ENCODE assay signal across 18 mouse cellular contexts in genomic region chr12:100061071-100061470, GRCm38 (mm10). TPM values are rescaled to one million over a fixed set of nuclear protein-coding genes. Genes with fewer than 3 reads are reported as not detected.
DNase-seq lines count a peak whose midpoint lies in the region; ATAC-seq and TF ChIP-seq lines count a peak whose summit lies in the region.
"Had no signal": no experiment of that assay in that cellular context is flagged by ENCODE, and none has a peak within 500 bp of the region (broad histone marks: within the 10 kb centered on the region; RNA-seq: fewer than 3 reads in every experiment).

No protein-coding gene starts in this region.

- intact Hi-C loops in gastrocnemius, adult 2 months (cut with DNase I) = no loop called here

- no peak for TF ChIP-seq CTCF in gastrocnemius, adult 2 months (IDR thresholded peaks at IDR 0.05)

- H3K9me3 ChIP-seq in heart, embryonic 15.5 days (replicated peaks) = no peaks in the 10 kb centered on the region
- no peaks in the 10 kb centered on the region for H3K9me3 ChIP-seq in heart, embryonic 11.5 days (replicated peaks; ENCODE audit: control insufficient read depth, low read length)
- H3K9me3 ChIP-seq: embryonic facial prominence, embryonic 13.5 days; forebrain, embryonic 13.5 days; forebrain, embryonic 15.5 days; G1E had no signal

- H3K36me3 ChIP-seq in heart, embryonic 15.5 days = no peaks in the 10 kb centered on the region
- no peaks in the 10 kb centered on the region for H3K36me3 ChIP-seq in heart, embryonic 11.5 days (ENCODE audit: control insufficient read depth, insufficient read depth, low read length)
- H3K36me3 ChIP-seq: embryonic facial prominence, embryonic 13.5 days; forebrain, embryonic 15.5 days; G1E had no signal

- 0 out of 2 replicates have a peak, but pooled peaks have one; percentile 31 for ATAC-seq in heart, embryonic 15.5 days (replicated peaks; ENCODE audit: insufficient number of reproducible peaks, insufficient read depth, low FRiP score, low read depth)
- no peak for ATAC-seq in heart, embryonic 11.5 days (replicated peaks; ENCODE audit: insufficient number of reproducible peaks, low FRiP score, low TSS enrichment)
- ATAC-seq: activated CD4-positive, CD25-positive, alpha-beta regulatory T cell, adult 4 months; CD4-positive, CD25-positive, alpha-beta regulatory T cell, adult 4 months; forebrain, embryonic 13.5 days; forebrain, embryonic 15.5 days; forebrain, postnatal 0 days; Patski had no signal

- no peaks in the 10 kb centered on the region for H3K27me3 ChIP-seq in heart, embryonic 15.5 days
- H3K27me3 ChIP-seq in heart, embryonic 11.5 days (ENCODE audit: control insufficient read depth, insufficient read depth, low read length) = no peaks in the 10 kb centered on the region
- H3K27me3 ChIP-seq: embryonic facial prominence, embryonic 13.5 days; forebrain, embryonic 13.5 days; forebrain, embryonic 15.5 days had no signal

- H3K27ac ChIP-seq in gastrocnemius, adult 2 months = peak overlapping the region; percentile 68; the same call in 1 of the 2 replicates
- H3K27ac ChIP-seq in heart, embryonic 15.5 days = no peak overlapping the region
- no peak overlapping the region for H3K27ac ChIP-seq in heart, embryonic 11.5 days (ENCODE audit: low read depth, low read length)
- H3K27ac ChIP-seq: embryonic facial prominence, embryonic 13.5 days; forebrain, embryonic 13.5 days; forebrain, embryonic 15.5 days had no signal

- peak; percentile 47 to 53 for DNase-seq in cerebellum, postnatal 10 days
- DNase-seq in cerebellum, adult 9-10 months = no peak
- DNase-seq in cerebellum, postnatal 25 days = peak; percentile 11
- DNase-seq in cerebellum, adult 9-11 months = no peak
- DNase-seq in gastrocnemius, adult 2 months = peak; percentile 17
- DNase-seq in gastrocnemius, adult 18-20 months (ENCODE audit: low spot score) = no peak
- DNase-seq: B cell, adult 2 months; cerebellum, adult 8-10 months; forebrain, postnatal 0 days had no signal

- no peak overlapping the region for H3K4me3 ChIP-seq in gastrocnemius, adult 2 months
- H3K4me3 ChIP-seq in heart, embryonic 15.5 days = no peak overlapping the region
- no peak overlapping the region for H3K4me3 ChIP-seq in heart, embryonic 11.5 days (ENCODE audit: low read depth, low read length)
- H3K4me3 ChIP-seq: embryonic facial prominence, embryonic 13.5 days; forebrain, embryonic 13.5 days; forebrain, embryonic 15.5 days had no signal

- H3K4me1 ChIP-seq in heart, embryonic 15.5 days (replicated peaks) = 0 out of 2 replicates have a peak, but pooled peaks cover 2% of the 10 kb centered on the region
- H3K4me1 ChIP-seq in heart, embryonic 11.5 days (ENCODE audit: control insufficient read depth, insufficient read depth, low read length) = no peaks in the 10 kb centered on the region
- H3K4me1 ChIP-seq: embryonic facial prominence, embryonic 13.5 days; forebrain, embryonic 13.5 days; forebrain, embryonic 15.5 days had no signal

- 80% methylated on average over 10 of the region's 10 CpGs for WGBS in heart, embryonic 15.5 days
- WGBS in heart, embryonic 11.5 days (ENCODE audit: insufficient replicate concordance) = 72% methylated on average over 10 of the region's 10 CpGs

- no peak overlapping the region for H3K9ac ChIP-seq in heart, embryonic 15.5 days
- H3K9ac ChIP-seq in heart, embryonic 11.5 days (ENCODE audit: low read depth, low read length) = no peak overlapping the region
- H3K9ac ChIP-seq: embryonic facial prominence, embryonic 13.5 days; forebrain, embryonic 13.5 days; forebrain, embryonic 15.5 days; forebrain, postnatal 0 days had no signal

- H3K4me2 ChIP-seq in heart, embryonic 15.5 days = no peak overlapping the region
- H3K4me2 ChIP-seq in heart, embryonic 11.5 days = no peak overlapping the region
- H3K4me2 ChIP-seq: embryonic facial prominence, embryonic 13.5 days; forebrain, embryonic 13.5 days; forebrain, embryonic 15.5 days had no signal

RNA-seq across cellular contexts. Expression of gene Psmc1, which starts 48.9 kb away (rescaled TPM):
- total RNA-seq in gastrocnemius, adult 2 months (2021) = 100 to 1,000 TPM; 128 to 151 TPM
- total RNA-seq in gastrocnemius, adult 18-20 months (2021) = 100 to 1,000 TPM; 140 to 164 TPM
- 173 and 182 TPM in 2 replicates for polyA plus RNA-seq in heart, embryonic 15.5 days (2015; fragmentation: Nextera tagmentation; extraction: Ambion mirVana)
- polyA plus RNA-seq in heart, embryonic 11.5 days (2014; fragmentation: Nextera tagmentation; extraction: Ambion mirVana) = 243 and 280 TPM in 2 replicates

Comparison
In these comparisons a context has a peak if more than half of its experiments do, and no peak if none do; other contexts are left out.
1. DNase-seq: peak in cerebellum, postnatal 10 days (2 of 2), cerebellum, postnatal 25 days (2 of 2) and gastrocnemius, adult 2 months (single experiment); none in cerebellum, adult 9-10 months (single experiment), cerebellum, adult 9-11 months (single experiment) and gastrocnemius, adult 18-20 months (single experiment).